Mouse (Mus musculus) T-helper 2 cell (primary cell): ENCODE results near the gene Btn2a2.

Experiments
- in situ Hi-C: fragments of 300-600 bp; cut with MboI, MseI; formaldehyde crosslinking; loops from one replicate; pipeline ENCODE4 v1.15.1; 2025; ENCODE audit warnings: high pct_unique_total_duplicates

Gene Btn2a2

GRCm38 (mm10) chr13:23453362-23453862, 35.2 kb downstream of the Btn2a2 start:
- in situ Hi-C loops, result no loop called here

GRCm38 (mm10) chr13:23450398-23450797, 38.3 kb downstream of the Btn2a2 start:
- in situ Hi-C loops, result no loop called here

- in situ Hi-C loops, result loop anchor here (5.0 to 25.0 kb wide), 2 partner anchors 1422 to 1737 kb away; partner anchors contain the start of genes Hist1h2ai, Hist1h2bl, Hist1h2bm and Hist1h3h
Measured at GRCm38 (mm10) chr13:23449235-23450095, 39.2 kb downstream of the Btn2a2 start.

- in situ Hi-C loops, result loop anchor here (5.0 to 25.0 kb wide), 2 partner anchors 1421 to 1736 kb away; partner anchors contain the start of genes Hist1h2ai, Hist1h2bl, Hist1h2bm and Hist1h3h
Measured at GRCm38 (mm10) chr13:23448758-23449157, 39.9 kb downstream of the Btn2a2 start.

DNA sequence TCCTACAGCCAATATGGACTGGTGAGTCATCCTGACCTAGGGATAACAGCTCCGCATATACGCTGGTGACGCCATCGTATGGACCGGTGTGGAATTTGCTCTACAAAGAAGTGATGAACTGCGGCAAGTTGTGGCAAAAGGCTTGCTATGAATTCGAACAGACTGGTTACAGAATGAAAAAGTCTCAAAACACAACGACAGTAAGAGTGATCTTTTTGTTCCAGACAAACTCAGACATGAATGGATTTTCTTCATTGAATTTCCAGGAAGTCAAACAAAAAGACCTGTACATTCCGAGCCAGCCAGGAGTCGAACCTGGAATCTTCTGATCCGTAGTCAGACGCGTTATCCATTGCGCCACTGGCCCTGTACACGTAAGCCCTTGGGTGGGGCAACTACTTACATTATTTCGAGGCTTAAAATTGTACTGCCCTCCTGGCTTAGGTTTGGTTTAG, 42.1 kb downstream of the Btn2a2 start:
- in situ Hi-C loops, result loop anchor here (5.0 to 25.0 kb wide), 2 partner anchors 1419 to 1734 kb away; partner anchors contain the start of genes Hist1h2ai, Hist1h2bl, Hist1h2bm and Hist1h3h

DNA sequence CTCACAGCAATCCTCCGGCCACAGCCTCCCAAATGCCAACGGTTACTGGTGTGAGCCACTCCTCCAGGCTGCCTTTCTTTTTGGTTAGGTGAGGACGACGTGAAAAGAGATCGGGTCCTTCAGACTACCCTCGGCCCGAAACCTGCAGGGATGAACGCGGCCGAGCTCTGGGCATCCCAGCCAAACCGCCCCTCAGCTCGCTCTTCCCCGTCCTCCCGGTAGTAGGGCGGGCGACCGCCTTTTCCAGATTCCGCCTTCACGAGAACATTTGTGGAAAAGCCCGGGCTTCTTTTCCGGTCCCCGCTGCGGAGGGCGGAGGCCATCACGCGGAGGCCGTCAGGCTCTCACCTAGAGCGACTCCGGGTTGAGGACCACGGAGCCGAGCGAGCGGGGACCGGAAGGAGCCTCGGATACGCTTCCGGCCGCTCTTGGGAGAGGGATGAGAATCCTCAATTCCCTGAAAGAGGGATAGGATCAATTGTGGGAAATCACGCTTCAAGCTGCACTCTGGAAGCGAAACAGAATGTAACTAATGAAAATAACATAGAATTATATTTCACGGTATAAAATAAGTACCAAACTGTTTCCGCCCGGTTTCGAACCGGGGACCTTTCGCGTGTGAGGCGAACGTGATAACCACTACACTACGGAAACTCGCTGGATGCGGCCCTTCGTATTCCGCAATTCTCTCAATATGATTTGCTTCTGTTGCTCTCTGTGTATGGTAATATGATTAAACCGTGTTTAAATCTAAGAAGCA, 42.9 kb downstream of the Btn2a2 start:
- in situ Hi-C loops, result loop anchor here (5.0 to 25.0 kb wide), 2 partner anchors 1418 to 1733 kb away; partner anchors contain the start of genes Hist1h2ai, Hist1h2bl, Hist1h2bm and Hist1h3h

DNA sequence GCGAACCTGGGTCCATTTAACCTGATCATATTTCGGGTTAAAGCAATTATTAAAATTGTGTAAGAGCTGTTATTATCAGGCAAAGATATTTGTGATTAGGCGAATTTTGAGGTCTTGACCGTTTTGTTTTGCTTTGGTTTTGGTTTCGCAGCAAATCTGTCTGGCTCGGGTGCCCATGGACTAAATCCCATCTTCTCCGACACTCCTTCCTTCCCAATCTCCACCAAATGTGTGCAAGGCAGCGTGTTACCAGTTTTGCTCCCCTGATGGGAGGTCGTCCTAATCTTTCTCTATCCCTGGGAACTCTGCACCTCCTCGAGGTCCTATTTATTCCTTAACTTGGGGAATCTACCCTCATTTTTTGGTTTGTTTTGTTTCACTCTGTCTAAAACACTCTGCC, 43.5 kb downstream of the Btn2a2 start:
- in situ Hi-C loops, result loop anchor here (5.0 to 25.0 kb wide), 2 partner anchors 1418 to 1733 kb away; partner anchors contain the start of genes Hist1h2ai, Hist1h2bl, Hist1h2bm and Hist1h3h

- in situ Hi-C loops, result loop anchor here (25.0 kb wide), 1 partner anchor 1732 kb away; the partner anchor contains the start of genes Hist1h2ai, Hist1h2bl, Hist1h2bm and Hist1h3h
Measured at GRCm38 (mm10) chr13:23444451-23444850, 44.2 kb downstream of the Btn2a2 start.

DNA sequence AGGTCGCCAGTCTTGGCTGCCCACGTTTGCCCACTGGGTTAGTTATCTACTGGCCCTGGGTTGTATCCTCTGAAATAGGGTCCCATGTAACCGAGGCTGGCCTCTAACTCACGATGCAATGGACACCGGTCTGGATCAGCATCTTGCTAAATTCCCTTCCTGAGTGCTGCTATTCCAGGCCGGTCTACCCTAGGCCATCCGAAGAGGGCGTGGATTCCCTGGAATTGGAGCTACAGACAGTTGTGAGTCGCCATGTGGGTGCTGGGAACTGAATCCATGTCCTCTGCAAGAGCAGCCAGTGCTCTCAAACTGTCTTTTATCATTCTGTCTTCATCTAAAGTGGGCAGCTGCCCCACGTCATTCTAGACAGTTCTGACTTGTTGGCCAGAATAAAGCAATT, 48.8 kb downstream of the Btn2a2 start:
- in situ Hi-C loops, result loop anchor here (5.0 to 25.0 kb wide), 3 partner anchors 1503 to 1728 kb away; partner anchors contain the start of genes Hist1h2ai, Hist1h2bl, Hist1h2bm and Hist1h3h

GRCm38 (mm10) chr13:23438521-23438920, 50.1 kb downstream of the Btn2a2 start:
- in situ Hi-C loops, result loop anchor here (5.0 to 25.0 kb wide), 3 partner anchors 1501 to 1726 kb away; partner anchors contain the start of genes Hist1h2ai, Hist1h2bl, Hist1h2bm and Hist1h3h

DNA sequence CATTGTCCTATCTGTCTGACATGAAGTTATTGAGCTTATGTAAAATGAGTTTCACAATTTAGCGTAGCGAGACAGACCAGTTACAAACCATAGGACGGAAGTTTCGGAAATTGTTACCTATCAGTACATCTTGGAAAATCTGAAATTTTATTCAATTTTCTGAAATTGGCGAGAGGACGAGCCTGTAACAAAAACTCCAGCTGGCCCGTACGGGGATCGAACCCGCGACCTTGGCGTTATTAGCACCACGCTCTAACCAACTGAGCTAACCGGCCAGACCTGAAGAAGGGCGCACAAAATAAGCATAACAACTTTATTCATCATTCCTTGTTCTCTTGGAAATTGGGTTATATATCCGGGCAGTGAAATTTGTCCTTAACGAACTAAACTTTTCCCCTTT, 50.7 kb downstream of the Btn2a2 start:
- in situ Hi-C loops, result loop anchor here (5.0 to 25.0 kb wide), 3 partner anchors 1501 to 1726 kb away; partner anchors contain the start of genes Hist1h2ai, Hist1h2bl, Hist1h2bm and Hist1h3h

GRCm38 (mm10) chr13:23436861-23437822, 51.5 kb downstream of the Btn2a2 start:
- in situ Hi-C loops, result loop anchor here (5.0 to 25.0 kb wide), 3 partner anchors 1500 to 1725 kb away; partner anchors contain the start of genes Hist1h2ai, Hist1h2bl, Hist1h2bm and Hist1h3h

- in situ Hi-C loops, result loop anchor here (5.0 to 25.0 kb wide), 3 partner anchors 1499 to 1724 kb away; partner anchors contain the start of genes Hist1h2ai, Hist1h2bl, Hist1h2bm and Hist1h3h
Measured at GRCm38 (mm10) chr13:23436231-23436661, 52.4 kb downstream of the Btn2a2 start.

- in situ Hi-C loops, result loop anchor here (5.0 to 25.0 kb wide), 3 partner anchors 1498 to 1723 kb away; partner anchors contain the start of genes Hist1h2ai, Hist1h2bl, Hist1h2bm and Hist1h3h
Measured at GRCm38 (mm10) chr13:23435676-23436075, 53.0 kb downstream of the Btn2a2 start.

DNA sequence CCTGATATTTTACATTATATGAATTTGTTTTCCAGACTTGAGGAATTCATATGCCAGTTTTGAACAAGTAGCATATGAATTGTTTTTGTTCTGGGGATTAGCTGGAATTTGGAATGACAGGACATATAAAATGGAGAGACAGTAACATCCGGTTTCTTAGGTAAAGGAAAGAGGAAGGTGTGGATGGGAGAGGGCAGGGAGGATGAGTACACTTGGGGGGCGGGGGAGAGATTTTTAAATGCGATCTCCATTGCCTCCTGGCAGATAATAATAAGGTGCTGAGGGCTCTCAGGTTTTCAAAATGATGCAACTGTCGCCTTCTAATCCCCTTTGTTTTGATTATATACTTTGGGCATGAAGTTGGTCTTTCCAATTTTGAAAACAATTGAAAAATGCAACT, 53.4 kb downstream of the Btn2a2 start:
- in situ Hi-C loops, result loop anchor here (5.0 to 25.0 kb wide), 3 partner anchors 1498 to 1723 kb away; partner anchors contain the start of genes Hist1h2ai, Hist1h2bl, Hist1h2bm and Hist1h3h

DNA sequence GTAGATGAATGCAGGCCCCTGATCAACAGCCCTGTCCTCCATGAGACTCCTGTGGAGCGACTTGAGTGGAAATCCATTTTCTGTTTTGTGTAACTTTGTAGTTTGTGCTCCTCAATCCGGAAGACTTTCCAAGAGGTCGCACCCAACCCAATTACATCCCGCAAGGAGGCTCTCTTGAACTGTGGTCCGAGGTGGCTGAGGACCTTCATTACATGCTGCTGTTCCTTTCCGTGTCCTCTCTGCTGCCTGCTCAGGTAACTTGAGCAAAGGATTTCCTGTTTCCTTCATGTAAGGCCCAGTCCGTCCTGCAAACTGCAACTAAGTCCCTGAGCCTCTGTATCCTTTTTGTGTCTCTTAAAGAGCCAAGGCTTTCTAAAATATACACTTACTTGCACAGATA, 54.2 kb downstream of the Btn2a2 start:
- in situ Hi-C loops, result loop anchor here (5.0 to 25.0 kb wide), 3 partner anchors 83 to 1722 kb away; partner anchors contain the start of genes Hist1h2ai, Hist1h2bl, Hist1h2bm and Hist1h3h

DNA sequence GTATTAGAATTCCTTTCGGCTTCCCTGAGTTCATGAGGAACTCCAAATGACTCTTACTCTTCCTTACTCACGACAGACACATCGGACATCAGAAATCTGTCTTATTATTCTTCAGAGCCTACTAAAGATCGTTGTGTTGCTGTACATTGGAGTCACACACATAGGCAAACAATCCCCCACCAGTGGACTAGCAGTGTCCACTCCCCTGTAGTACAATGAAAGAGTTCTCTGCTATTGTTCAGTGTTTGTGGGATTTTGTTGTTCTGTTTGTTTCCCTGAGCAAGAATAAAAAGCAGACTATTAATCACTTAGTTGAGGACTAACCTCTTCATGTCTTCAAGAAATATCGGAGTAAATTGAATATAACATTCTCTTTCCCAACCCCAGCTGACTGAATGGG, 54.9 kb downstream of the Btn2a2 start:
- in situ Hi-C loops, result loop anchor here (5.0 to 25.0 kb wide), 3 partner anchors 84 to 1722 kb away; partner anchors contain the start of genes Hist1h2ai, Hist1h2bl, Hist1h2bm and Hist1h3h

GRCm38 (mm10) chr13:23433206-23433605, 55.5 kb downstream of the Btn2a2 start:
- in situ Hi-C loops, result loop anchor here (5.0 to 25.0 kb wide), 3 partner anchors 84 to 1721 kb away; partner anchors contain the start of genes Hist1h2ai, Hist1h2bl, Hist1h2bm and Hist1h3h
